Mouse (Mus musculus): ENCODE results near the gene Tdrd6. TPM values are rescaled to one million over a fixed set of nuclear protein-coding genes. Genes with fewer than 3 reads are reported as not detected.

Gene Tdrd6
- total and polyA plus RNA-seq, 2 experiments from 2014 or later = 0.11 TPM; not detected in 1

DNA sequence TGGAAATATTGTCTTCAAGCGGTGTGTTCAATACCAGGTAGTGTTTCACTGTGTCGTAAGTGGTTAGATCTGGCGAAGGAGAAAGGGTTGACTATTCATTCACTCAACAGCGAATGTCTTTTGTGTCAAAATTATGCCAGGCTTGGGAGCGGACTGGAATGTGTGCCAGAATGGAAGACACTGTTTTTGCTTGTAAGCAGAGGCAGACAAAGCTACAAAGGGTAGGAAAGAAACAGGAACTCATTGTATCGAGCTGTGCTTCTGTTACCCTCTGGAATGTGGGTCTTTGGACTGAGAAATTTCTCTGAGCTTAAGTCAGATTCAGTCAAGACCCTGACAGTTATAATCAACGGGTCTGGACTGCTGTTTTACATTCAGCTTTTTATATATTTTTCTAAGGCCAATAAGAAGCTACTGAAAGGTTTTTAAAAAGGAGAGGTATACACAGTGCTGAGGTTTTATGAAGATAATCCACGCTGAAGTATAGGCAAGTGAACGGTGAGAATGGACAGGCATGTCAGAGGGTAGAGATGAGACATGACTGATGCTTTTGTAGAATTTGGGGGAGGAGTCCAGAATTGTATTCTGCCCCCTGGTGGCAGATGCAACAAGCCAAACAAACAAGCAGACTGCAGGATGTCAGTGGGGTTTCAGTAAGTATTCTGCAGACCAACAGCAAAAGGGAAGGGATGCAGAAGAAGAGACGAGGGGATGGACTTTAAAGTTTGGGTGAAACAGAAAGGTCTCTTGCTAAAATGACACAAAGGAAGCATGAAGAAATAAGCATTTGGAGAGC, 19.7 kb upstream of the Tdrd6 start:
- Histone ChIP-seq H3K9ac (replicated peaks; ENCODE audit: low read depth, low read length) (no peak overlapping the region), H3K36me3 (replicated peaks; ENCODE audit: control insufficient read depth, insufficient read depth, low read length) (peaks cover 28% of the 10 kb centered on the region), H3K9me3 (replicated peaks; ENCODE audit: control insufficient read depth, low read length) (no peaks in the 10 kb centered on the region), H3K4me3 (ENCODE audit: low read depth, low read length) (no peak overlapping the region), H3K4me1 (ENCODE audit: control insufficient read depth, insufficient read depth) (peaks cover 3% of the 10 kb centered on the region; the same call in 1 of the 2 replicates), H3K27me3 (ENCODE audit: control insufficient read depth, insufficient read depth, low read length) (no peaks in the 10 kb centered on the region), H3K27ac (ENCODE audit: low read depth) (no peak overlapping the region), H3K4me2 (ENCODE audit: low read depth, low read length) (no peak overlapping the region)
- DNase-seq (ENCODE audit: low spot score) = no peak
- no peak for ATAC-seq (ENCODE audit: insufficient read depth, low read depth)
- TF ChIP-seq EP300 (IDR thresholded peaks at IDR 0.05; ENCODE audit: low read depth) = no peak
- TF ChIP-seq CTCF (IDR thresholded peaks at IDR 0.05; ENCODE audit: low read depth) = peak; percentile 48
- 80% methylated on average over 10 of the region's 10 CpGs for WGBS

DNA sequence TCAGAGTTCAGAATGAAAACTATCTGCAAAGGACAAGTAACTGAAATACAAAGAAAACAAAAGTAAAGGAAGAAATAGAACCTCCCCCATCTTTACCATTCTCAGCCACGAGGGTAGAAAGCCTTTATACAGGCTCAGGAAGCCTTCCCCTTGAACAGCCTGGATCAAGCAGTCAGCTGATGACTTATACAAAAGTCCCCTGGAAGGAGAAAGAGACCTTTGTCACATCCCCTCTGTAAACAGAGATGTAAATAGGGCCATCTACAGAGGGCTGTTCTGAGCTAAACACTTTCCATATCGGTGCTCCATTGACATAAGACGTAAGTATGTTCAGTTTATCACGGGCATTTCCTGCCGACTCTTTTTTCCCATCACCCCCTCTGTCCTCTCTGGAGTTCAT, 16.8 kb upstream of the Tdrd6 start:
- WGBS = 45% methylated on average over 5 of the region's 5 CpGs
- TF ChIP-seq EP300 (IDR thresholded peaks at IDR 0.05; ENCODE audit: low read depth) (no peak), CTCF (IDR thresholded peaks at IDR 0.05; ENCODE audit: low read depth) (no peak)
- no peaks in the 10 kb centered on the region for H3K27me3 ChIP-seq (ENCODE audit: control insufficient read depth, insufficient read depth, low read length)
- ATAC-seq (ENCODE audit: insufficient read depth, low read depth) (no peak), DNase-seq (ENCODE audit: low spot score) (no peak)
- H3K4me3 ChIP-seq (ENCODE audit: low read depth, low read length) = no peak overlapping the region
- no peak overlapping the region for H3K9ac ChIP-seq (replicated peaks; ENCODE audit: low read depth, low read length)
- H3K4me1 ChIP-seq (ENCODE audit: control insufficient read depth, insufficient read depth) = peaks cover 12% of the 10 kb centered on the region
- H3K27ac ChIP-seq (ENCODE audit: low read depth) = no peak overlapping the region
- peaks cover 22% of the 10 kb centered on the region for H3K36me3 ChIP-seq (replicated peaks; ENCODE audit: control insufficient read depth, insufficient read depth, low read length)
- no peak overlapping the region for H3K4me2 ChIP-seq (ENCODE audit: low read depth, low read length)
- no peaks in the 10 kb centered on the region for H3K9me3 ChIP-seq (replicated peaks; ENCODE audit: control insufficient read depth, low read length)

DNA sequence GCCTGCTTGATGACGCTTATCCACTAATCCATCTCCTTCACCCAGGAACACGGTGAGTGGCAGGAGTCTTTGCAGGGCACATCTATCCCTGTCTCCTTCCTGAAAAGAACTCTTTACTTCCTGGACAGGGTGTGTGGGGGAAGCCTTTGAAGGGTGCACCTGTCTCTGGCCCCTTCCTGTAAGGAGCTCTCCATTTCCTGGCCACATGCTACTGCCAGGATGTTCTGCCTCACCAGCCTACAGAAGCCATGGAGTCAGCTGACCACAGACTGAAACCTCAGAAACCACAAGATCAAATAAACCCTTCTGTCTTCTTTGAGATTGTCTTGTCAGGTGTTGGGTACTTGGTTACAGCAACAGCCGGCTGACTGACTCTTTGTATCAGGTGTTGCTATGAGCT, 15.0 kb upstream of the Tdrd6 start:
- Histone ChIP-seq H3K4me1 (ENCODE audit: control insufficient read depth, insufficient read depth) (peaks cover 12% of the 10 kb centered on the region), H3K4me3 (ENCODE audit: low read depth, low read length) (no peak overlapping the region), H3K4me2 (ENCODE audit: low read depth, low read length) (no peak overlapping the region), H3K27ac (ENCODE audit: low read depth) (no peak overlapping the region), H3K9me3 (replicated peaks; ENCODE audit: control insufficient read depth, low read length) (no peaks in the 10 kb centered on the region), H3K9ac (replicated peaks; ENCODE audit: low read depth, low read length) (no peak overlapping the region), H3K27me3 (ENCODE audit: control insufficient read depth, insufficient read depth, low read length) (no peaks in the 10 kb centered on the region), H3K36me3 (replicated peaks; ENCODE audit: control insufficient read depth, insufficient read depth, low read length) (peaks cover 17% of the 10 kb centered on the region; the same call in 1 of the 2 replicates)
- TF ChIP-seq EP300 (IDR thresholded peaks at IDR 0.05; ENCODE audit: low read depth) (no peak), CTCF (IDR thresholded peaks at IDR 0.05; ENCODE audit: low read depth) (no peak)
- DNase-seq (ENCODE audit: low spot score) = no peak
- 71% methylated on average over 3 of the region's 3 CpGs for WGBS
- no peak for ATAC-seq (ENCODE audit: insufficient read depth, low read depth)

DNA sequence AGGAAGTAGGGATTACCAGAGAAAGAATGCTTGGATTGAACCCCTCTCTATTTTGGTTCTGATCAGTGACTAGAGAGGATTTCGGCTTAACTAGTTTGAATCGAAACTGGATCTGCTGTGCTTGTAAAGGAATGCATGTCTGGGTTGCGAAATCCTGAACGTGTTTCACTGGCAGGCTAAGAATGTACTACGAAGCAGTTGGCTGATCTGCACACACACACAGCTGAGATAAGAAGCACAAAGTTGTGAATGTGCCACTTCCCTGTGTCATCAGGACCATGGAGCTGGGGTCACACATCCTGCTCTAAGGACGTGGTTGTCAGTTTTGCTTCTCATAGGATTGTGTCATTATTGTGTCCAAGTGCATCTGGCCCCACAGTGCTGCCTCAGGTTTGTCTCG, 14.3 kb upstream of the Tdrd6 start:
- no peak overlapping the region for H3K4me3 ChIP-seq (ENCODE audit: low read depth, low read length)
- TF ChIP-seq CTCF (IDR thresholded peaks at IDR 0.05; ENCODE audit: low read depth) (no peak), EP300 (IDR thresholded peaks at IDR 0.05; ENCODE audit: low read depth) (no peak)
- 6% methylated on average over 7 of the region's 7 CpGs for WGBS
- peak; percentile 81 for ATAC-seq (ENCODE audit: insufficient read depth, low read depth)
- H3K27ac ChIP-seq (ENCODE audit: low read depth) = no peak overlapping the region
- H3K9ac ChIP-seq (replicated peaks; ENCODE audit: low read depth, low read length) = no peak overlapping the region
- no peaks in the 10 kb centered on the region for H3K9me3 ChIP-seq (replicated peaks; ENCODE audit: control insufficient read depth, low read length)
- no peaks in the 10 kb centered on the region for H3K27me3 ChIP-seq (ENCODE audit: control insufficient read depth, insufficient read depth, low read length)
- peak; percentile 62 for DNase-seq (ENCODE audit: low spot score)
- peaks cover 17% of the 10 kb centered on the region; the same call in 1 of the 2 replicates for H3K36me3 ChIP-seq (replicated peaks; ENCODE audit: control insufficient read depth, insufficient read depth, low read length)
- peak overlapping the region; percentile 30; the same call in 1 of the 2 replicates for H3K4me2 ChIP-seq (ENCODE audit: low read depth, low read length)
- peaks cover 12% of the 10 kb centered on the region for H3K4me1 ChIP-seq (ENCODE audit: control insufficient read depth, insufficient read depth)

DNA sequence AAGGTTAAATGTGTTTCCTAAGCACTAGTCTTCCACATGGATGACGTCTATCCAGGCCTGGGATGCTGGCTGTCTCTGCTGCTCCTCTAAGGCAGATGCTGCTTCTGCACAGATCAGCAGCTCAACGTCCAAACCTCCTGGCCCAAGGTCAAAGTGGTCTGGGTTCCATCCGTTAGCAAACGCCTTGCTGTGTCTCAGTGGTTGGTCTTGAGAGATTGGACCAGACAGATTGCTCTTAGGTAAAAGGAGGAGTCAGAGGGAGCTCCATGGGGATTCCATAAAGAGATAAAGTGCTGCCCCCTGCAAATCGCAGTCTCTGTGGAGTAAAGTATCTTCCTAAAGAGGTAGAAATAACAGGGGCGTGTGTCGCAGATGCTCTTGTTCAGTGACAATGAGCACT, 13.1 kb upstream of the Tdrd6 start:
- 68% methylated on average over 7 of the region's 7 CpGs for WGBS
- no peak overlapping the region for H3K4me3 ChIP-seq (ENCODE audit: low read depth, low read length)

More for the DNA sequence above, 13.1 kb upstream of the Tdrd6 start:
- no peak overlapping the region for H3K27ac ChIP-seq (ENCODE audit: low read depth)
- DNase-seq (ENCODE audit: low spot score) (no peak), ATAC-seq (ENCODE audit: insufficient read depth, low read depth) (no peak)
- H3K27me3 ChIP-seq (ENCODE audit: control insufficient read depth, insufficient read depth, low read length) = no peaks in the 10 kb centered on the region
- no peak overlapping the region for H3K4me2 ChIP-seq (ENCODE audit: low read depth, low read length)
- no peak for TF ChIP-seq EP300 (IDR thresholded peaks at IDR 0.05; ENCODE audit: low read depth)
- no peak for TF ChIP-seq CTCF (IDR thresholded peaks at IDR 0.05; ENCODE audit: low read depth)
- no peak overlapping the region for H3K9ac ChIP-seq (replicated peaks; ENCODE audit: low read depth, low read length)
- H3K36me3 ChIP-seq (replicated peaks; ENCODE audit: control insufficient read depth, insufficient read depth, low read length) = peaks cover 17% of the 10 kb centered on the region; the same call in 1 of the 2 replicates
- H3K9me3 ChIP-seq (replicated peaks; ENCODE audit: control insufficient read depth, low read length) = no peaks in the 10 kb centered on the region
- H3K4me1 ChIP-seq (ENCODE audit: control insufficient read depth, insufficient read depth) = peaks cover 12% of the 10 kb centered on the region

Measured in heart, postnatal 0 days (tissue).